Mouse (Mus musculus): Measurements from ENCODE around the gene Fiz1. TPM values are rescaled to one million over a fixed set of nuclear protein-coding genes. Genes with fewer than 3 reads are reported as not detected.

Gene Fiz1
- total RNA-seq, 2 experiments from 2014 or later = 21.6 to 25.6 TPM

DNA sequence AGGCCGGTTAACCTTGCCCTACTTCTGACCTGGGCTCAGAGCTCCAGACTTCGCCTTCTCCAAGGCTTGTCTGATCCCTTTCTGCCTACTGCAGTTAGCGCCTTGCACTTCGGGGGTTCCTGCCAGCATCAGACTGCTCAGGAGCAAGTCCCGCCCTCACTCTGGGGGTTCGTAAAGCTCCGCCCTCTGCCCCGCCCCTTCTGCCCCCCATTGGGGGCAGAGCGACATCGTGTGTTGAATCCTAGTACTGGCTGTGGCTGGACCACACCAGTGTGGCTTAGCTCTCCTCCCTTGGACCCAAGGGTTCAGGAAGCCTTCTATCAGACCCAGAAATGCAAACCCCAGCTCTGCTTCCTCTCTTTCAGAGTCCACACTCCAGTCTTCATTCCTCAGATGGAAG, 50.2 kb downstream of the Fiz1 start, which contains the start of gene Sbk2:
Sbk2 (minus strand) TSS at position 135 of the 400 bp plus-strand sequence.
- intact Hi-C loops (cut with DNase I) = no loop called here

GRCm38 (mm10) chr7:4963527-4963926, 51.0 kb downstream of the Fiz1 start:
- no peak for DNase-seq
- intact Hi-C loops (cut with DNase I) = loop anchor here (1.0 kb wide), 1 partner anchor 20 kb away; no protein-coding TSS in a partner anchor

More for the DNA sequence above, 50.2 kb downstream of the Fiz1 start, which contains the start of gene Sbk2:
- peak; percentile 85 to 91 for DNase-seq

DNA sequence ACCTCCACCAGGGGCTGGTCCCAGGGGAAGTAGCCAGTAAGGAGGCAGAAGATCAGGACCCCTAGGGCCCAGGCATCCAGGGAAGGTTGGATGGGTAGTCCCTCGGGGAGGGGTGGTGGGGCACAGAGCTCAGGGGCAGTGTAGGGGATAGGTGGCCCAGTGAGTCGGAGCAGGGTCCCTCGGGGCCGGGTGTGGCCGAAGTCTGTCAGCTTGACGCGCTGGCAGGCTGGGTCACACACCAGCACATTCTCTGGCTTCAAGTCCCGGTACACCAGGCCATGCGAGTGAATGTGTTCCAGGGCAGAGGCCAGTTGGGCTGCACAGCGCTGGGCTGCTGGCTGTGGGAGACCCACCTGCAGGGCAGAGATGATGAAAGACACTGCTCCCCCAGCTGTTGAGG, 57.1 kb downstream of the Fiz1 start:
- no peak for DNase-seq
- intact Hi-C loops (cut with DNase I) = no loop called here

Other genes starting within 250 kb of the Fiz1 start
- gene Fam71e2, start 243.4 kb downstream of the Fiz1 start, total RNA-seq (2021) = not detected
- not detected for gene Il11, start 231.8 kb downstream of the Fiz1 start, total RNA-seq (2021)
- not detected for gene Tmem190, start 231.8 kb downstream of the Fiz1 start, total RNA-seq (2021)
- 1 to 10 TPM; 3.7 to 4.2 TPM for gene Tmem238, start 225.0 kb downstream of the Fiz1 start, total RNA-seq (2021)
- gene Rpl28, start 221.8 kb downstream of the Fiz1 start, total RNA-seq (2021) = 100 to 1,000 TPM; 630 to 679 TPM
- 100 to 1,000 TPM; 149 to 152 TPM for gene Ube2s, start 202.1 kb downstream of the Fiz1 start, total RNA-seq (2021)
- under 1 TPM in 1 of 2 experiments, not detected in 1; 0.15 TPM for gene Shisa7, start 170.0 kb downstream of the Fiz1 start, total RNA-seq (2021)
- 1 to 10 TPM; 3.6 to 4.7 TPM for gene Isoc2b, start 144.4 kb downstream of the Fiz1 start, total RNA-seq (2021)
- 10 to 100 TPM; 15.8 to 16.3 TPM for gene Isoc2a, start 137.5 kb downstream of the Fiz1 start, total RNA-seq (2021)
- not detected for gene Gm36210, start 108.2 kb downstream of the Fiz1 start, total RNA-seq (2021)
- 10 to 100 TPM; 11.8 to 13.8 TPM for gene Zfp628, start 99.5 kb downstream of the Fiz1 start, total RNA-seq (2021)
- gene Nat14, start 92.7 kb downstream of the Fiz1 start, total RNA-seq (2021) = 1 to 10 TPM; 4.9 to 5.2 TPM
- gene Ssc5d, start 88.9 kb downstream of the Fiz1 start, total RNA-seq (2021) = 10 to 100 TPM; 12.5 TPM
- 1 to 10 TPM; 7.2 to 9.0 TPM for gene Sbk2, start 50.3 kb downstream of the Fiz1 start, total RNA-seq (2021)
- gene Sbk3, start 43.5 kb downstream of the Fiz1 start, total RNA-seq (2021) = 10 to 100 TPM; 11.9 to 22.0 TPM
- 10 to 100 TPM; 18.4 to 19.1 TPM for gene Zfp579, start 18.5 kb downstream of the Fiz1 start, total RNA-seq (2021)
- 1 to 10 TPM; 7.8 to 9.4 TPM for gene Zfp524, start 282 bp downstream of the Fiz1 start, total RNA-seq (2021)
- not detected for gene Gm44973, start 799 bp upstream of the Fiz1 start, total RNA-seq (2021)
- gene Zfp865, start 5.7 kb upstream of the Fiz1 start, total RNA-seq (2021) = 10 to 100 TPM; 22.4 to 23.2 TPM
- under 1 TPM; 0.26 to 0.32 TPM for gene Ccdc106, start 5.9 kb upstream of the Fiz1 start, total RNA-seq (2021)
- not detected for gene 4632433K11Rik, start 19.4 kb upstream of the Fiz1 start, total RNA-seq (2021)
- gene Zfp784, start 23.7 kb upstream of the Fiz1 start, total RNA-seq (2021) = 1 to 10 TPM; 5.9 to 7.3 TPM
- 10 to 100 TPM; 10.6 to 12.6 TPM for gene Zfp580, start 36.8 kb upstream of the Fiz1 start, total RNA-seq (2021)
- gene U2af2, start 47.4 kb upstream of the Fiz1 start, total RNA-seq (2021) = 100 to 1,000 TPM; 102 to 109 TPM
- 100 to 1,000 TPM; 194 to 209 TPM for gene Epn1, start 65.5 kb upstream of the Fiz1 start, total RNA-seq (2021)
- not detected for gene Rfpl4, start 102.3 kb upstream of the Fiz1 start, total RNA-seq (2021)
- 1 to 10 TPM; 4.1 to 4.9 TPM for gene Rasl2-9, start 111.3 kb upstream of the Fiz1 start, total RNA-seq (2021)
- not detected for gene Vmn1r55, start 135.0 kb upstream of the Fiz1 start, total RNA-seq (2021)
- gene Vmn1r56, start 182.1 kb upstream of the Fiz1 start, total RNA-seq (2021) = not detected
- not detected for gene Vmn1r57, start 203.8 kb upstream of the Fiz1 start, total RNA-seq (2021)

Measured in heart, postnatal 10 days (tissue).